Mouse (Mus musculus) spleen, postnatal 0 days (tissue): ENCODE data around the gene Ttc30a1. TPM values are rescaled to one million over a fixed set of nuclear protein-coding genes. Genes with fewer than 3 reads are reported as not detected.

Experiments
- polyA plus RNA-seq: library from polyadenylated mRNA; unstranded; fragments of >200 nt; fragmentation: Nextera tagmentation; extraction: Ambion mirVana; gene quantifications from 2 replicates; pipeline ENCODE4 v1.2.1, GENCODE M21; 2015

Ttc30a1 gene
- polyA plus RNA-seq: 1.4 and 1.8 TPM in 2 replicates

GRCm38 (mm10) chr2:75981440-75982081 lies at the start of gene Ttc30a1:
TSS of gene Ttc30a1 (minus strand) at chr2:75981967.

GRCm38 (mm10) chr2:75977752-75978368 lies 3.9 kb downstream of the Ttc30a1 start, which contains the start of gene Ttc30a2:
TSS of gene Ttc30a2 (minus strand) at chr2:75978170.

DNA sequence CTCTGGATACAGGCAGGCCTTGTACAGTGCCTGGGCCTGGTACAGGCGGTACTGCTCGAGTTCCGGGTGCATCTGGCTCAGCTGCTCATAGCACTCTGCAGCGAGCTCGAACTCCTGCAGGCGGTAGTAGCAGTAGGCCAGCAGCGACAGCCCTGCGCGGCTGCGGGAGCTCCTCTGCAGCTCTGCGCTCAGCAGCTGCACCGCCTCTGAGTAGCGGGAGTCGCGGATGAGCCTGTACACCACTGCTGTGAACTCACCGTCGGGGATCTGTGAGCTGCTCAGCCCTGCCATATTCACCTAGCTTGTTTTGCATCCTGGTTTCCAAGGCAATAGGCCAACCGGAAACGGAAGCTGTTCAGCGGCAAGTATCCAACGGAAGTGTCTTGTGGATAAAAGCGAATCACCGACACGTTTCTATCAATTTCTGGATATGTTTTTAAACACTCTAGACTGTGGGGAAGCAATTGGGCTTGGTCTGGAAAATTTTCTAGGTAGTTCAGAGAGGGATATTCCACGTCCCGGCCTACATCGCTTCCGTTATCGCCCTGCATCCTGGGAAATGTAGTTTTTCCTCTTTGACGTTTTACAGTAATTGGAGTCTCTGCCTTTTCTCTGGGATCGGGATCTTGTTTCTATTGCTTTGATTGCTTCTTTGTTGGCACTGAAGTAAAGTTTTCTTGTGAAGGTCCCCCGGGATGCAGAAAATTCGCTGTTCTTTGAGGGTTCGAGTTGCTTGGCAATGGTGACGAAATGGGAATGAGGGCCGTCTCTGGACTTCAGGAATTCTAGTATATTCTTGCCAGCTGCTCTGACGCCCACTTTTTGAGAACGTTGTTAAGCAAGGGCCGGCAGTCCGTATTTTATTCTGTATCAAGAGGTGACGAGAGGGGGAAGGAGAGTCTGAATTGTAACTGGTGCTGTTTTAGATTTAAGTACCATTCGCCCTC lies 43.4 kb downstream of the Ttc30a1 start, which contains the start of gene Ttc30b:
Gene Ttc30b, minus strand, starts transcription at position 469 of the 947 bp plus-strand sequence.

Other genes starting within 250 kb of the Ttc30a1 start
- 14.1 and 15.8 TPM in 2 replicates for gene Agps, start 149.8 kb downstream of the Ttc30a1 start, polyA plus RNA-seq
- gene Ttc30b, start 43.4 kb downstream of the Ttc30a1 start, polyA plus RNA-seq: 2.2 and 3.0 TPM in 2 replicates
- gene Ttc30a2, start 3.8 kb downstream of the Ttc30a1 start, polyA plus RNA-seq: 0.23 and 0.42 TPM in 2 replicates